Mouse (Mus musculus): ENCODE results near the gene Arhgap19.
A peak's percentile ranks its signal among the peaks of the same experiment; 100 is the strongest.

Gene Arhgap19

GRCm38 (mm10) chr19:41800451-41800850, 1.4 kb downstream of the Arhgap19 start:
- no peak for DNase-seq (ENCODE audit: low read depth, low spot score)

DNA sequence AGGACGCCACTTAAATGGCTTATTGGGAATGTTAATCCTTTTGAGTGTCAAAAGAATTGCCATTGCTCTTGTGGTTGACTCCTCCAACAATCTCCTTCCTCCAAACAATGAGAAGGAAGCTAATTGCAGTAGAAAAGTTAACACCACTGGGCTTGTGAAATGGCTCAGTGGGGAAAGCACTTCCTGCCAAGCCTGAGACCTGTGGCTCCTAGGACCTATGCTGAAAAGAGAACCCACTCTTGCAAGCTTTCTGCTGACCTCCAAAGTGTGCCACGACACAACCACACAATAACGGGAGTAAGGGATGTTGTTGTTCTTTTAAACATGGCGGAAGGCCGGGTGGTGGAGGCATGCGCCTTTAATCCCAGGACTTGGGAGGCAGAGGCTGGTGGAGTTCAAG, 4.3 kb downstream of the Arhgap19 start:
- DNase-seq (ENCODE audit: low read depth, low spot score): no peak

GRCm38 (mm10) chr19:41796789-41797327, 5.0 kb downstream of the Arhgap19 start:
- DNase-seq (ENCODE audit: low read depth, low spot score): no peak

DNA sequence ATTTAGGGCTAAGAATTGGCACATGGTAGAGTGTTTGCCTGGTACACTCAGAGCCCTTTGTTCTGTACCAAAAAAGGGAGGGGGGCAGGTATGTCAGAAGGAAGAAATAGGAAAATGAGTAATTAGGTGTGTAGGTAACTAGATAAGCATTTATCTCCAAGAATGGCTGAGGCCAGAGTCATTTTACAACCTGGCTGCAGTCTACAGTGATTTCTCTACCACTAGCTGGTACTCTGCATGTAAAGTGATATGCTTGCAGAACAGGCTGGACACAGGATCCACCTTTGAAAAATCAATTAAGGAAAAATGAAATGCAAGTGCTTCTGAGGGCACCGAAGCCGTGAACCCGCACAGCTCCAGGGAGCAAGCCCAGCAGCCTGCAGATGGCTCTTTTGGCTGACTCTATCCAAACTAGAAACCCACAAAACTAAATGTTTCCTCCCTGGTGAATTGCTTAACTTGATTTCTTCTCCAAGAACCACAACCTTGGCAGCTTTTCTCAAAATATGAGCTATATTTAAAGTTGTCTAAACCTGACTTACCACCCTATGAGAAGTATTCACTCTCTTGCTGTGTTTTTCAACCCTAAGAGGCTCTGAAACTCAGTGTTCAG, 5.6 kb downstream of the Arhgap19 start:
- DNase-seq (ENCODE audit: low read depth, low spot score): no peak

DNA sequence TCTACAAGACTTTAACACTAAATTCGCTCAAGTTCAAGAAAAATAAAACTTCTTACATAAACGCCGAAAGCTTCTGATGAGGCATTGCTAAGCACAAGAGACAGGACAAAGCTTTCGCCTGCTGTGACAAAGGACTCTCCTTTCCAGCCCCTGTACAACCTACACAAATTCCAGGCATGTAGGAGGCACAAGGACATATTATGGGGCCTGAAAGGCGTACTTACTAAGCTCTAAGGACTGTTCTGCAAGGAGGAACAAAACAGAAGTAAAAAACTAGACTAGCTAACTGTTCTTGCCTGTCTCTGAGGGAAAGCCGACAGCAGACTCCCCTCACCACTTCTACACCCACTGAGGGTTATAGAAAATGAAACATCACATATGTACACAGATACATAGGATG, 6.9 kb downstream of the Arhgap19 start:
- DNase-seq (ENCODE audit: low read depth, low spot score): no peak

- DNase-seq (ENCODE audit: low read depth, low spot score): no peak
Measured at GRCm38 (mm10) chr19:41794017-41794416, 7.8 kb downstream of the Arhgap19 start.

DNA sequence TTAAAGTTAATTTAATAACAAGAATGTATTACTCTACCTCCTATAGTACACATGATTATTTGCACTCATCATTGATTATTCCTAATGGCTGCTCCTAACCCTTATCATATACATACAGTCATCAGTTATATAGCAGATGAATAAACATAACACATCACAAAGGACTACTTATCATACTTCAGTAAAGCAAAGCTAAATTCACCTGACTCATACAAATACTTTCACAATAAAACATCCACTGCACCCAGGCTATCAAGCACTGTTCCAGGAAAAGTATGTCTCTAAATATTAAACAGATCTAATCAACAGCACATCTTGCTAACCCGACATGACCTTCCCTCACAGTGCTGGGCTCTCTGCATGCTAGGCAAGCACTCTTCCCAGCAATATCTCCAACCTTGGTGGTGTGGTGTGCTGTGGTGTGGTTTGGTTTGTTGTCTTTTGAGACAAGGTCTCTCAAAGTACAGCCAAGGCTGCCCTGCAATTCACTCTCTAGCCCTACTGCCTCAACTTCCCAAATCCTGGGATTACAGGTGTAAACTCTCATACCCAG, 8.8 kb downstream of the Arhgap19 start:
- no peak for DNase-seq (ENCODE audit: low read depth, low spot score)

DNA sequence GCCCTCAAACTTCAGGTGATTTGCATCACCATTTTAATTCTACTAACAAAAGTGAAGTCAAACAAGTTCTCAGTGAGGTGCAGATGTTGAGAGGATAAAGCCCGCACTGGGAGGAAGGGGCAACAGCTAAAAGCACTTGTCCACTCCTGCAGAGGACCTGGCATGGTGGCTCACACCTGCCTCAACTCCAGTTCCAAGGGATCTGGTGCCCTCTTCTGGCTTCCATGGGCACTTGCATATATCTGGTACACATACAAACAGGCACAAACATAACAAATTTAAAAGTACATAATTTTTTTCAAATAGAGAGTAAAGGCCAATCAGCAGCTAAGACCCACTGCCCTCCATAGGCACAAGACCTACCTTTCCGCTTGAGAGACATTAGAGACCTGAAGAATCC, 10.5 kb downstream of the Arhgap19 start:
- DNase-seq (ENCODE audit: low read depth, low spot score): no peak

DNA sequence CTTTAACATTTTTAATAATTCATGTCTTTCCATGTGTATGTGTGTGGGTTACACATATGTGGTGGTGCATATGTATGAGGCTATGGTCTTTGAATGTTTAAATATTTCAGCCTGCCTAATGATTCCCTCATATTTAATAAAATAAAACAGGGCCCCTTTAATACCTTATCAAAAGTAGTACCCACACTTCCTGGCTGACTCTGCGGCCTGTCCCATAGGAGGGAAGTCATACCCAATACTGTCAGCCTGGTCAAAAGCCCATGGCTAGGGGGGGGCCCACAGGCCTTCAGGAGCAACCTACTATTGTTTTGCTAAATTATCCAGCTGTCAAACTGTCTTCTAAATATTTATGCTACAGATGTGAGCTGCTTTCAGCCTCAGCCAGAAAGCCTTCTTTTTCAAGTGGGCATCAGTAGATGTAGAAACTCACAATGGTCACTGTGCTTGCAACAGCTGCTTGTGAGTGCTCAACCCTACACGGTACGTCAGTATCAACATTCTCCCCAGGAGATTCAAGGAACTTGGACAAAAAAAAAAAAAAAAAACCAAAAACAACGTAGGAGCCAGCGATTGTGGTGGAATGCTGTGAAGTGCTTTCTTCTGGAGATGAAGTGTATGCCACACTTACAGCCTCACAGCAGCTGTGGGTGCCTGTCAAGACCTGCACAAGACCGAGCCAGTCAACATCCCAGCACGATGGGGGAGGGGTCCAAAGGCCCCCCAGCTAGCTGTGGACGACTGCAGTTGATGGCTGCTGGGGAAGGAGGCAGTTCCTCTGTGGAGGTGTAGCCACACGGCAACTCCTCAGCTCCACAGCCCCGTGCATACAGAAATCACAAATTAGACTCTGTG, 12.5 kb downstream of the Arhgap19 start:
- no peak for DNase-seq (ENCODE audit: low read depth, low spot score)

DNA sequence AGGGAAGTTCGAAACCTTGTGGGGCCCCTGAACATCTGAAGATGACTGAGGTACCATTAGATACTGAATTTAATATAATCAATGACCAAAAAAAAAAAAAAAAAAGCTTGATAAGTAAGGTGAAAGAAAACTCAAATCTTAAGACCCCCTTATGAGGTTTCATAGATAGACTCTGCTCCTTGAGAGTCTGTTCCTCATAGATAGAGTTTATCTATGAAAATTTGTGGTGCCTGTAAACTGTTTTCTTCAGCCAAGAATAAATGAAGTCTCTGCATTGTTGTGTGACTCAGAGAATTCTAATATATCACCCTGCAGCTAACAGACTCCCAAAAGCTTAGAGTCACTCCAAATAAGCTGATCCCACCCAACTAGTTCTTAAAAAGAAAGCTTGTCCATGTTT, 15.0 kb downstream of the Arhgap19 start:
- DNase-seq (ENCODE audit: low read depth, low spot score): no peak

- no peak for DNase-seq (ENCODE audit: low read depth, low spot score)
Measured at GRCm38 (mm10) chr19:41777514-41777913, 24.3 kb downstream of the Arhgap19 start.

- no peak for DNase-seq (ENCODE audit: low read depth, low spot score)
Measured at GRCm38 (mm10) chr19:41768711-41769110, 33.1 kb downstream of the Arhgap19 start.

DNA sequence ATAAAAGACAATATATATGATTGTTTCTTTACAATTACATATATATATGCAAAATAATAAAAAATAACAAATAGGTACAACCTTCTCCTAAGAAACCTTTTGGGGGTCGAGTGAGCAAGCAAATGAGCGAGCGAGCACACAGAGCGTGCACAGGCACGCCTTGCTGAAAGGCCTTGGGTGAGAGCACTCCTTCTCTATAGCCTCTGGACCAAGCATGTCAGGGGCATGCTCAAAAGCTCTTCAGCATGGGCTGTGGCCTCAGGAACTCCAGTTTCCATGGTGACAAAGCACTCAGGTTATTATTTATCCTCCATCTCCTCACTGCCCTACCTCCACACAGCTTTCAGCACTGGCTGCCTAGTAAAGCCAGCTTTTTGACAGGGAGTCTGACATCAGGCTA, 35.2 kb downstream of the Arhgap19 start:
- no peak for DNase-seq (ENCODE audit: low read depth, low spot score)

DNA sequence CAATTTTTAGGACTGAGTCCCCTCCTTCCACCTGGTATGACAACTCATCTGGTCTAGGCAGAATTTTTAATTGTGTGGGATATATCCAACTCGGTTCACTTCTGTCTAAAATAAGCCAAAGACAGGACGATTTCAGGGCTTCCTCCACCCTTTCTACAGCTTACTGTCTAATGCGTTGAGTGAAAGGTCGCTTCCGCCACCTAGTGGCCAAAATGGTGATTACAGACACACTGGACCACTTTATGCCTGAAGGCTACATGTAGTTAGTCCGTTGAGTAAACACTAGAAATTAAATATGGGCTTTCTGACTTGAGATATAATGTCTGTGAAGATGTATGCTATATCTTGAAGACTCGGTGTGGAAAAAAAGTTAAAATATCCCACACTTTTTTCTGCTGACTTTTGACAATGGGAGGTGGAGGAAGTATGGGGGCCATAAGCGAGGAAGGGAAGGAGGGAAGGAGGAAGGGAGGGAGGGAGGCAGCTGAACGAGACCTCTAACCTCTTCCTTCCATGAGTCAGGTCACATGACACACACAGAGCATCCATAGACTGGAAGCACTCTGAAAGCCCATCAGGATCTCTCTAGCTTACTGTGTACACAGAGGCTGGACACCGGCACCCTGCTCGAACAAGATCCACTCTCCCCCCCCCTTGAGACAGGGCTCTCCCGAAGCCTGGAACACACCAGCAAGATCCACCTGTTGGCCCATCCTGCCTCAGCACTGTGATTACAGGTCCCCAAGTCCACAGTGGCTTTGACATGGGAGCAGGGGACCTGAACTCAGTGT, 37.8 kb downstream of the Arhgap19 start:
- DNase-seq (ENCODE audit: low read depth, low spot score): peak; percentile 53

DNA sequence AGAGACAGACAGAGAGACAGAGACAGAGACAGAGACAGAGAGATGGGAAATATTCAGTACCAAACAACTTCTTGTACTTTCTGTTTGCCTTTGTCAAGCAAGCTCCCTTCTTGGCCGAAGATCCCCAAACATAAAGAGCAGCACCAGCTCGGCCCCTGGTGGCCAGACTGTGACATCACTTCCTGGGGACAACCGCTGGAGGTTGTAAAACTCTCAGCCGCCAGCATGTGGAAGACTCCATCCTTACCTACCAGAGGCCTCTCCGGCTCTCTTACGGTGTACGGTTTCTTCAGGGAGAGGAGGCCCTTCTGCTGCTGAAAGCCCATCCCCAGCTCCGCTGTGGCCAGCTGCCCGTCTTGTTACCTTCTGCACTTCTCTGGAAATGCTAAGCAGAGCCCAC, 40.3 kb downstream of the Arhgap19 start:
- DNase-seq (ENCODE audit: low read depth, low spot score): peak; percentile 53

DNA sequence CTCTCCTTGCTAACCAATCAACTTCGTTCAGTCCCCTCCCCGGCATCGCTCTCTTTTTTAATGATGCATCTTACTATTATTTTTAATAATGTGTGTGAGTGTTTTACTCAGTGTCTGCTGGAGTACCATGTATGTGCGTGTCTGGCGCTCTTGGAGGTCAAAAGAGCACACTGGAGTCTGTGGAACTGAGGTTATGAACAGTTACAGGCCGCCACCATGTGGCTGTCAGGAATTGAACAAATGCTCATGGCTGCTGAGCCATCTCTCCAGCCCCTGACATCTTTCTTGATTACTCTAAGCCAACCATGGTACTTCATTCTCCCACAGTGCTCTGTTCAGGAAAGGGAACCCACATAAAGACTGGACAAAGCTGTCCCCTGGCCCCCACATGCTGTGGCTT, 42.1 kb downstream of the Arhgap19 start:
- no peak for DNase-seq (ENCODE audit: low read depth, low spot score)

DNA sequence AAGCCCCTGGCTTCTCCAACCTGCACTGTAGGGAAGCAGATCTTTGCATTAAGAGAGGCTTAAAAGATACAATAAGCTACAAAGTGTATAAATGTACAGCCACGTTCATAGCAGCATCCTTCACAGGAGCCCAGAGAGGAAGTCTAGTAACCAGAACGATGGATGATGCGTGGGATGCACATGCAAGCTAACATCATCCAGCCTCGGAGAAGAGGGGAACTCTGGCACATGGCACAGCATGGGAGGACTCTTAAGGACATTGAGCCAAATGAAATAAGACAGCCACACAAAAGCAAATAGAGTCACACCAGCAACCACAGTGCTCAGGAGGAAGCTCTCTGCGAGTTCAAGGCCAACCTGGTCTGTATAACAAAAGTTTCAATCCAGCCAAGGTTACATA, 42.6 kb downstream of the Arhgap19 start:
- no peak for DNase-seq (ENCODE audit: low read depth, low spot score)

DNA sequence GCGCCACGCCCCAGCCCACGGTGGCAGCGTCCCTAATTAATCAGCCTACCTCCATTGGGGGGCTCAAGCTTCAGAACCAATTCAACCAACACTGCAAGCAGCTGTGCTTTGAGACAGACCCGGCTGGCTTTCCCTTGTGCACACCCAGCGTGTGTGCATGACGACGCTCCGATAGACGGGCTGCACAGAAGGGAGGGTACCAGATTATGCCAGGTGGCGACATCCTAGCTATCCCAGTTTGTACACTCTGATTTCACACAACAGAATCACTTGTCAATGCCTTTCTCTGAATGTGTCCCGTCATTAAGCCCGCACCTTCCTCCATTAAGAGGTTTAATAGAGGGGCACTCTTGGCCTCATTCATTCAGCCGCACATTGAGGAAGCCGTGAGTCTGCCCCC, 47.1 kb downstream of the Arhgap19 start:
- no peak for DNase-seq (ENCODE audit: low read depth, low spot score)

- no peak for DNase-seq (ENCODE audit: low read depth, low spot score)
Measured at GRCm38 (mm10) chr19:41751906-41752305, 49.9 kb downstream of the Arhgap19 start.

GRCm38 (mm10) chr19:41747436-41747835, 54.4 kb downstream of the Arhgap19 start:
- no peak for DNase-seq (ENCODE audit: low read depth, low spot score)

DNA sequence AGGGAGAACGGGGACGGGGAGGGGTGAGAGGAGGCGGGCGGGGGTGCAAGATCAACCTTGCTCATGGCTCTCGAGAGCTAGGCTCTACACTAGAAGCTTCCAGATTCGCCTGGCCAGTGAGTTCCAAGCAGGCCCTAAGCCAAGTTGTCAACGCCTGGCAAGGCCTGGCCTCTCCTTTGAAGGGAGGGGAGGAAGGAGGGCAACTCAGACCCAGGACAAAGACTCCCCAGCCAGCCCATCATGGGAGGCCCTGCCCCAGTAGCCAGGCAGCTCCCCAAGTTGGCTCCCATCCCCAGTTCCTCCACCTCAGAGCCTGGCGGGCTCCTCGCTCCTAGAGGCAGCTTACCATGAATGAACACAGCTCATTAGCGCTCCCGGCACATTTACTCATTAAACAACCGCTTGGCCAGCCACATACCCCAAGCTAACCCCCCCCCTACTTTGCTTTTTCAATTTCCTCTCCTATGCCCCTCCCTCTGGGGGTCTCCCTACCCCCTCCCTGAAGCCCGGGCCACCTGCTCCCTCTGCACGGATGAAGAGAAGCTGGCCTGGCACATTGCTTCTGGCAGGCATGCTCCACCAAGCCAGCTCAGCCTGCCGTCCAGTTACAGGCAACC, 55.8 kb downstream of the Arhgap19 start:
- DNase-seq (ENCODE audit: low read depth, low spot score): no peak
